In genomic region chr2:168591076-168591475, GRCm38 (mm10) we compare ENCODE assay signal across 24 mouse cellular contexts. TPM values are rescaled to one million over a fixed set of nuclear protein-coding genes. Genes with fewer than 3 reads are reported as not detected.
DNase-seq lines count a peak whose midpoint lies in the region; ATAC-seq and TF ChIP-seq lines count a peak whose summit lies in the region.
"Had no signal": no experiment of that assay in that cellular context is flagged by ENCODE, and none has a peak within 500 bp of the region (broad histone marks: within the 10 kb centered on the region; RNA-seq: fewer than 3 reads in every experiment).

No protein-coding gene starts in this region.

- TF ChIP-seq POLR2A in CH12.LX (IDR thresholded peaks at IDR 0.05; ENCODE audit: low read depth, low read length) = no peak

- 29% methylated on average over 2 of the region's 2 CpGs for WGBS in heart, embryonic 14.5 days
- 15% methylated on average over 2 of the region's 2 CpGs for WGBS in heart, embryonic 10.5 days
- 63% methylated on average over 2 of the region's 2 CpGs for WGBS in intestine, postnatal 0 days

- peaks cover 11% of the 10 kb centered on the region for H3K27me3 ChIP-seq in heart, embryonic 14.5 days (ENCODE audit: control insufficient read depth, insufficient read depth, low read length)
- peaks cover 67% of the 10 kb centered on the region for H3K27me3 ChIP-seq in heart, embryonic 10.5 days (ENCODE audit: insufficient read depth, poor library complexity, severe bottlenecking)
- H3K27me3 ChIP-seq in CH12.LX (replicated peaks) = no peaks in the 10 kb centered on the region
- 0 out of 2 replicates have a peak, but pooled peaks cover 3% of the 10 kb centered on the region for H3K27me3 ChIP-seq in intestine, postnatal 0 days (replicated peaks; ENCODE audit: control insufficient read depth, insufficient read depth, low read length)

- no peak overlapping the region for H3K4me3 ChIP-seq in heart, embryonic 14.5 days (ENCODE audit: control insufficient read depth in 1 of 2, insufficient read depth in 1 of 2, low read depth in 1 of 2, low read length in 2 of 2)
- H3K4me3 ChIP-seq in heart, embryonic 10.5 days = no peak overlapping the region
- no peak overlapping the region for H3K4me3 ChIP-seq in CH12.LX (replicated peaks in 1 of 3; ENCODE audit: low read depth in 2 of 3, low read length in 2 of 3, poor library complexity in 1 of 3)
- no peak overlapping the region for H3K4me3 ChIP-seq in intestine, postnatal 0 days (ENCODE audit: low read depth, low read length)
- H3K4me3 ChIP-seq: layer of hippocampus, adult 2 months; myocyte had no signal

- no peak for ATAC-seq in heart, embryonic 14.5 days (ENCODE audit: insufficient number of reproducible peaks, insufficient read depth, low FRiP score, low read depth)
- ATAC-seq in inflammation-experienced regulatory T-cells, adult 6 months = peak; percentile 4
- peak; percentile 56 for ATAC-seq in megakaryocyte-erythroid progenitor cell, adult 5-6 weeks (replicated peaks; ENCODE audit: low FRiP score, low TSS enrichment, poor library complexity, severe bottlenecking)
- ATAC-seq in intestine, postnatal 0 days = no peak
- ATAC-seq: forebrain, embryonic 14.5 days had no signal

- dilution Hi-C loops in CH12.LX (cut with MboI; ENCODE audit: extremely low pct_ligation_motif_present, extremely low pct_unique_long_range_greater_than_20kb, low sequenced_read_pairs) = no loop called here

- no peak for TF ChIP-seq CTCF in CH12.LX (conservative IDR thresholded peaks at IDR 0.05 in 1 of 2, IDR thresholded peaks at IDR 0.05 in 1 of 2; ENCODE audit: low read depth in 2 of 2, low read length in 2 of 2)
- TF ChIP-seq CTCF in intestine, postnatal 0 days (IDR thresholded peaks at IDR 0.05; ENCODE audit: low read depth) = no peak

- H3K36me3 ChIP-seq in heart, embryonic 14.5 days (ENCODE audit: control insufficient read depth, insufficient read depth, low read length) = no peaks in the 10 kb centered on the region
- no peaks in the 10 kb centered on the region for H3K36me3 ChIP-seq in heart, embryonic 10.5 days
- peaks cover 0 to 12% of the 10 kb centered on the region in 2 experiments for H3K36me3 ChIP-seq in CH12.LX (replicated peaks in 1 of 2; ENCODE audit: control insufficient read depth in 1 of 2, insufficient read depth in 1 of 2, low read length in 1 of 2)
- no peaks in the 10 kb centered on the region for H3K36me3 ChIP-seq in intestine, postnatal 0 days (ENCODE audit: control insufficient read depth, insufficient read depth)
- H3K36me3 ChIP-seq: embryonic facial prominence, embryonic 10.5 days; heart, embryonic 12.5 days; hindbrain, embryonic 10.5 days; kidney, embryonic 15.5 days; liver, embryonic 15.5 days; stomach, embryonic 15.5 days had no signal

- H3K9me3 ChIP-seq in heart, embryonic 14.5 days (ENCODE audit: control insufficient read depth, low read length) = no peaks in the 10 kb centered on the region
- H3K9me3 ChIP-seq in heart, embryonic 10.5 days = no peaks in the 10 kb centered on the region
- no peaks in the 10 kb centered on the region for H3K9me3 ChIP-seq in CH12.LX (replicated peaks; ENCODE audit: low read length)
- H3K9me3 ChIP-seq in intestine, postnatal 0 days (ENCODE audit: control insufficient read depth) = no peaks in the 10 kb centered on the region
- H3K9me3 ChIP-seq: embryonic facial prominence, embryonic 10.5 days; heart, embryonic 12.5 days; hindbrain, embryonic 10.5 days; kidney, embryonic 15.5 days; liver, embryonic 15.5 days; stomach, embryonic 15.5 days had no signal

- H3K79me2 ChIP-seq in CH12.LX (replicated peaks; ENCODE audit: control insufficient read depth, extremely low read depth, insufficient read depth, poor library complexity, severe bottlenecking) = peaks cover 4% of the 10 kb centered on the region; the same call in 1 of the 2 replicates

- H3K4me1 ChIP-seq in heart, embryonic 14.5 days (ENCODE audit: control insufficient read depth in 2 of 2, insufficient read depth in 2 of 2, low read length in 2 of 2) = peaks cover 23 to 45% of the 10 kb centered on the region in 2 experiments
- peaks cover 49% of the 10 kb centered on the region for H3K4me1 ChIP-seq in heart, embryonic 10.5 days
- H3K4me1 ChIP-seq in CH12.LX (ENCODE audit: control insufficient read depth in 1 of 2, insufficient read depth in 2 of 2) = peaks cover 13 to 49% of the 10 kb centered on the region in 2 experiments
- no peaks in the 10 kb centered on the region; the same call in 1 of the 2 replicates for H3K4me1 ChIP-seq in intestine, postnatal 0 days (replicated peaks; ENCODE audit: control insufficient read depth, insufficient read depth, low read length)

- no peak for TF ChIP-seq RAD21 in CH12.LX (IDR thresholded peaks at IDR 0.05; ENCODE audit: low read depth, low read length)

- peak overlapping the region; percentile 88; the same call in 1 of the 2 replicates for H3K9ac ChIP-seq in heart, embryonic 14.5 days (ENCODE audit: low read length)
- 0 out of 2 replicates have a peak overlapping the region, but pooled peaks have one; percentile 13 for H3K9ac ChIP-seq in CH12.LX (ENCODE audit: insufficient read depth, low read depth)
- no peak overlapping the region for H3K9ac ChIP-seq in intestine, postnatal 0 days (ENCODE audit: low read depth, low read length)
- H3K9ac ChIP-seq: liver, embryonic 15.5 days; stomach, embryonic 15.5 days had no signal

- no peak overlapping the region for H3K27ac ChIP-seq in heart, embryonic 14.5 days (replicated peaks in 1 of 2; ENCODE audit: control insufficient read depth in 1 of 2, insufficient read depth in 1 of 2, low read depth in 2 of 2, low read length in 2 of 2)
- no peak overlapping the region for H3K27ac ChIP-seq in heart, embryonic 10.5 days
- H3K27ac ChIP-seq in CH12.LX (ENCODE audit: insufficient read depth, low read depth) = no peak overlapping the region
- no peak overlapping the region for H3K27ac ChIP-seq in intestine, postnatal 0 days (ENCODE audit: low read depth, low read length)
- H3K27ac ChIP-seq: embryonic facial prominence, embryonic 10.5 days; hindbrain, embryonic 10.5 days; kidney, embryonic 15.5 days; layer of hippocampus, adult 2 months; liver, embryonic 15.5 days; stomach, embryonic 15.5 days had no signal

- H3K4me2 ChIP-seq in heart, embryonic 14.5 days (ENCODE audit: low read length) = no peak overlapping the region
- peak overlapping the region; percentile 37; the same call in 1 of the 2 replicates for H3K4me2 ChIP-seq in CH12.LX (ENCODE audit: insufficient read depth, low read depth, poor library complexity, severe bottlenecking)
- no peak overlapping the region for H3K4me2 ChIP-seq in intestine, postnatal 0 days (replicated peaks; ENCODE audit: low read depth)

- no peak for DNase-seq in heart, embryonic 10.5 days (ENCODE audit: low spot score)
- peak; percentile 31 for DNase-seq in CH12.LX (ENCODE audit: extremely low read depth)
- no peak for DNase-seq in adrenal gland, adult 8-10 months
- no peak for DNase-seq in adrenal gland, adult 18-20 months (ENCODE audit: low spot score in 2 of 2)
- DNase-seq: cerebellum, adult 11 months; cerebellum, postnatal 25 days; gastrocnemius, postnatal 36 days; left cerebral cortex, postnatal 4 days; lung, postnatal 14 days; midbrain, embryonic 14.5 days; retina, postnatal 1 day had no signal

- no peak for TF ChIP-seq EP300 in CH12.LX (IDR thresholded peaks at IDR 0.05; ENCODE audit: low read length)

- in situ Hi-C loops in CH12.LX (cut with MboI; ENCODE audit: low pct_ligation_motif_present, low pct_unique_long_range_greater_than_20kb, low sequenced_read_pairs) = loop anchor here (5.0 kb wide), 1 partner anchor 119 kb away; no protein-coding TSS in a partner anchor

TF ChIP-seq in CH12.LX, 34 proteins besides CTCF, POLR2A, EP300 and RAD21:
- TF ChIP-seq IRF4 (IDR thresholded peaks at IDR 0.05; ENCODE audit: low read depth, low read length) (no peak), E2F4 (IDR thresholded peaks at IDR 0.05; ENCODE audit: insufficient replicate concordance, low read depth, low read length) (no peak), KAT2A (IDR thresholded peaks at IDR 0.05; ENCODE audit: insufficient replicate concordance, low read length) (no peak), ETS1 (conservative IDR thresholded peaks at IDR 0.05; ENCODE audit: low read depth, low read length) (no peak), MAX (IDR thresholded peaks at IDR 0.05; ENCODE audit: low read length) (no peak), PAX5 (IDR thresholded peaks at IDR 0.05; ENCODE audit: low read length) (no peak), POLR2AphosphoS2 (IDR thresholded peaks at IDR 0.05; ENCODE audit: low read depth, low read length) (no peak), JUN (IDR thresholded peaks at IDR 0.05; ENCODE audit: insufficient read depth, low read depth, low read length) (no peak), GABPA (IDR thresholded peaks at IDR 0.05; ENCODE audit: insufficient replicate concordance, low read depth, low read length) (no peak), ZMIZ1 (IDR thresholded peaks at IDR 0.05; ENCODE audit: low read depth, low read length) (no peak), ZNF384 (IDR thresholded peaks at IDR 0.05; ENCODE audit: low read depth, low read length) (no peak), CHD2 (IDR thresholded peaks at IDR 0.05; ENCODE audit: low read length) (no peak), NELFE (IDR thresholded peaks at IDR 0.05; ENCODE audit: low read depth, low read length) (no peak), CHD1 (IDR thresholded peaks at IDR 0.05; ENCODE audit: low read depth, low read length) (no peak), BHLHE40 (IDR thresholded peaks at IDR 0.05; ENCODE audit: low read depth, low read length) (no peak), NRF1 (IDR thresholded peaks at IDR 0.05; ENCODE audit: low read depth, low read length) (no peak)
TF ChIP-seq in CH12.LX: peak in this region for 0.

RNA-seq across cellular contexts. Expression of gene Nfatc2, which starts 10.4 kb away (rescaled TPM):
- 13.0 and 13.2 TPM in 2 replicates for polyA plus RNA-seq in heart, embryonic 14.5 days (2014; fragmentation: Nextera tagmentation; extraction: Ambion mirVana)
- polyA plus RNA-seq in heart, embryonic 10.5 days (2016; fragmentation: Nextera tagmentation; extraction: Ambion mirVana) = 2.0 and 4.6 TPM in 2 replicates
- total RNA-seq in CH12.LX (2012; rRNA removed) (2.9 and 3.6 TPM in 2 replicates), CH12.LX (2014; rRNA removed) (1.3 and 1.8 TPM in 2 replicates)
- 3.2 and 4.8 TPM in 2 replicates for polyA plus RNA-seq in CH12.LX (2012; ENCODE audit: insufficient read length, low read depth)
- 10 to 100 TPM; 21.7 to 24.8 (median 23.1) TPM for polyA plus RNA-seq in inflammation-experienced regulatory T-cells, adult 6 months (2017; shearing (Covaris generic))
- 0.44 and 0.69 TPM in 2 replicates for total RNA-seq in megakaryocyte-erythroid progenitor cell, adult 5-6 weeks (2014; fragmentation: Nextera tagmentation)
- total RNA-seq in megakaryocyte-erythroid progenitor cell, adult 5-6 weeks (2017) = 0.33 and 0.46 TPM in 2 replicates
- 10 to 100 TPM in 1 of 4 experiments, 1 to 10 TPM in 3; 3.4 to 11.0 (median 6.3) TPM for total RNA-seq in adrenal gland, adult 8-10 months (2022)
- 1.5 and 1.9 TPM in 2 replicates for polyA plus RNA-seq in intestine, postnatal 0 days (2015; fragmentation: Nextera tagmentation; extraction: Ambion mirVana)
- total RNA-seq in adrenal gland, adult 18-20 months (2021) = 1 to 10 TPM; 2.8 to 3.7 TPM

Comparison
In these comparisons a context has a peak if more than half of its experiments do, and no peak if none do; other contexts are left out.
1. ATAC-seq: peak in inflammation-experienced regulatory T-cells, adult 6 months (single experiment) and megakaryocyte-erythroid progenitor cell, adult 5-6 weeks (single experiment); none in heart, embryonic 14.5 days (single experiment) and intestine, postnatal 0 days (single experiment).